ENCODE assay signal across 8 mouse cellular contexts in genomic region chr8:104535378-104535777, GRCm38 (mm10). TPM values are rescaled to one million over a fixed set of nuclear protein-coding genes. Genes with fewer than 3 reads are reported as not detected.
DNase-seq lines count a peak whose midpoint lies in the region; ATAC-seq lines count a peak whose summit lies in the region.

No protein-coding gene starts in this region.

- H3K9ac ChIP-seq in forebrain, embryonic 11.5 days (ENCODE audit: low read length) = no peak overlapping the region
- no peak overlapping the region for H3K9ac ChIP-seq in forebrain, embryonic 14.5 days (ENCODE audit: low read length)
- H3K9ac ChIP-seq in liver, embryonic 12.5 days = peak overlapping the region; percentile 65

- H3K27ac ChIP-seq in forebrain, embryonic 10.5 days = no peak overlapping the region
- no peak overlapping the region for H3K27ac ChIP-seq in forebrain, embryonic 11.5 days (ENCODE audit: low read depth, low read length)
- H3K27ac ChIP-seq in forebrain, embryonic 14.5 days (ENCODE audit: low read depth, low read length) = no peak overlapping the region
- H3K27ac ChIP-seq in liver, embryonic 12.5 days = no peak overlapping the region

- H3K4me3 ChIP-seq in forebrain, embryonic 10.5 days = peak overlapping the region; percentile 95
- no peak overlapping the region for H3K4me3 ChIP-seq in forebrain, embryonic 11.5 days (ENCODE audit: low read depth, low read length)
- H3K4me3 ChIP-seq in forebrain, embryonic 14.5 days (ENCODE audit: low read depth, low read length) = no peak overlapping the region
- H3K4me3 ChIP-seq in liver, embryonic 12.5 days = peak overlapping the region; percentile 93

- WGBS in forebrain, embryonic 10.5 days = 45% methylated on average over 7 of the region's 7 CpGs
- 38% methylated on average over 7 of the region's 7 CpGs for WGBS in forebrain, embryonic 11.5 days
- WGBS in forebrain, embryonic 14.5 days = 38% methylated on average over 7 of the region's 7 CpGs
- WGBS in liver, embryonic 12.5 days (ENCODE audit: insufficient replicate concordance) = 17% methylated on average over 7 of the region's 7 CpGs

- no peak overlapping the region; the same call in 1 of the 2 replicates for H3K4me2 ChIP-seq in forebrain, embryonic 11.5 days (ENCODE audit: low read depth, low read length, severe bottlenecking)
- H3K4me2 ChIP-seq in forebrain, embryonic 14.5 days (ENCODE audit: low read length) = peak overlapping the region; percentile 63
- H3K4me2 ChIP-seq in liver, embryonic 12.5 days = peak overlapping the region; percentile 78

- no peaks in the 10 kb centered on the region for H3K9me3 ChIP-seq in forebrain, embryonic 10.5 days
- H3K9me3 ChIP-seq in forebrain, embryonic 11.5 days (ENCODE audit: control insufficient read depth, low read length) = no peaks in the 10 kb centered on the region
- no peaks in the 10 kb centered on the region for H3K9me3 ChIP-seq in forebrain, embryonic 14.5 days (replicated peaks; ENCODE audit: control insufficient read depth, low read length)
- no peaks in the 10 kb centered on the region for H3K9me3 ChIP-seq in liver, embryonic 12.5 days (replicated peaks)

- no peak for DNase-seq in forebrain, embryonic 10.5 days (ENCODE audit: extremely low spot score, low spot score)
- no peak for DNase-seq in forebrain, embryonic 11.5 days (ENCODE audit: low spot score)
- DNase-seq in CD4-positive helper T cell, adult 2 months (ENCODE audit: low read depth, low spot score) = peak; percentile 40
- DNase-seq in forebrain, embryonic 14.5 days (ENCODE audit: low spot score) = no peak
- no peak for DNase-seq in frontal cortex, postnatal 25 days (ENCODE audit: low spot score in 2 of 2)
- DNase-seq in left cerebral cortex, postnatal 25 days (ENCODE audit: low spot score in 2 of 2) = no peak
- no peak for DNase-seq in layer of hippocampus, adult 9-11 months

- intact Hi-C loops in left cerebral cortex, postnatal 25 days (cut with DNase I) = loop anchor here (5.0 kb wide), 1 partner anchor 283 kb away; the partner anchor contains the start of gene Cklf

- H3K36me3 ChIP-seq in forebrain, embryonic 10.5 days (replicated peaks) = peaks cover 12% of the 10 kb centered on the region
- H3K36me3 ChIP-seq in forebrain, embryonic 11.5 days (ENCODE audit: control insufficient read depth, insufficient read depth, low read length) = no peaks in the 10 kb centered on the region
- no peaks in the 10 kb centered on the region for H3K36me3 ChIP-seq in forebrain, embryonic 14.5 days (ENCODE audit: control insufficient read depth, insufficient read depth, low read length)
- peaks cover 3% of the 10 kb centered on the region; the same call in 1 of the 2 replicates for H3K36me3 ChIP-seq in liver, embryonic 12.5 days

- peaks cover 45% of the 10 kb centered on the region for H3K27me3 ChIP-seq in forebrain, embryonic 10.5 days (ENCODE audit: poor library complexity, severe bottlenecking)
- H3K27me3 ChIP-seq in forebrain, embryonic 11.5 days (ENCODE audit: control insufficient read depth, insufficient read depth, low read length) = peaks cover 16% of the 10 kb centered on the region
- peaks cover 7% of the 10 kb centered on the region for H3K27me3 ChIP-seq in forebrain, embryonic 14.5 days (replicated peaks; ENCODE audit: control insufficient read depth, insufficient read depth, low read length)
- H3K27me3 ChIP-seq in liver, embryonic 12.5 days (replicated peaks) = peaks cover 29% of the 10 kb centered on the region

- ATAC-seq in forebrain, embryonic 11.5 days (replicated peaks; ENCODE audit: low FRiP score) = no peak
- ATAC-seq in forebrain, embryonic 14.5 days = no peak
- ATAC-seq in liver, embryonic 12.5 days = no peak

- H3K4me1 ChIP-seq in forebrain, embryonic 10.5 days = peaks cover 28% of the 10 kb centered on the region
- 0 out of 2 replicates have a peak, but pooled peaks cover 6% of the 10 kb centered on the region for H3K4me1 ChIP-seq in forebrain, embryonic 11.5 days (replicated peaks; ENCODE audit: control insufficient read depth, insufficient read depth, low read length)
- peaks cover 13% of the 10 kb centered on the region for H3K4me1 ChIP-seq in forebrain, embryonic 14.5 days (ENCODE audit: control insufficient read depth, insufficient read depth, low read length)
- H3K4me1 ChIP-seq in liver, embryonic 12.5 days = peaks cover 33% of the 10 kb centered on the region

RNA-seq across cellular contexts. Expression of gene Car7, which starts 0.9 kb away (rescaled TPM):
- 1.1 and 1.3 TPM in 2 replicates for polyA plus RNA-seq in forebrain, embryonic 10.5 days (2016; fragmentation: Nextera tagmentation; extraction: Ambion mirVana)
- polyA plus RNA-seq in forebrain, embryonic 11.5 days (2014; fragmentation: Nextera tagmentation; extraction: Ambion mirVana) = 0.63 and 0.79 TPM in 2 replicates
- 1.1 and 1.2 TPM in 2 replicates for polyA plus RNA-seq in forebrain, embryonic 14.5 days (2014; fragmentation: Nextera tagmentation; extraction: Ambion mirVana)
- polyA plus RNA-seq in liver, embryonic 12.5 days (2016; fragmentation: Nextera tagmentation; extraction: Ambion mirVana) = 2.2 and 2.3 TPM in 2 replicates
- 10 to 100 TPM; 28.9 to 30.7 TPM for total RNA-seq in left cerebral cortex, postnatal 25 days (2021)

RNA-seq across cellular contexts. Expression of gene Nae1, which starts 0.9 kb away (rescaled TPM):
- polyA plus RNA-seq in forebrain, embryonic 10.5 days (2016; fragmentation: Nextera tagmentation; extraction: Ambion mirVana) = 133 and 146 TPM in 2 replicates
- polyA plus RNA-seq in forebrain, embryonic 11.5 days (2014; fragmentation: Nextera tagmentation; extraction: Ambion mirVana) = 132 and 147 TPM in 2 replicates
- 130 and 135 TPM in 2 replicates for polyA plus RNA-seq in forebrain, embryonic 14.5 days (2014; fragmentation: Nextera tagmentation; extraction: Ambion mirVana)
- 47.5 and 48.8 TPM in 2 replicates for polyA plus RNA-seq in liver, embryonic 12.5 days (2016; fragmentation: Nextera tagmentation; extraction: Ambion mirVana)
- 10 to 100 TPM; 44.5 to 50.5 TPM for total RNA-seq in left cerebral cortex, postnatal 25 days (2021)

RNA-seq across cellular contexts. Expression of gene Terb1, which starts 25.7 kb away (rescaled TPM):
- 0.10 TPM in 2 replicates for polyA plus RNA-seq in forebrain, embryonic 10.5 days (2016; fragmentation: Nextera tagmentation; extraction: Ambion mirVana)
- polyA plus RNA-seq in forebrain, embryonic 11.5 days (2014; fragmentation: Nextera tagmentation; extraction: Ambion mirVana) = 0.15 and 0.17 TPM in 2 replicates
- polyA plus RNA-seq in forebrain, embryonic 14.5 days (2014; fragmentation: Nextera tagmentation; extraction: Ambion mirVana) = 0.12 and 0.15 TPM in 2 replicates
- 0.04 and 0.07 TPM in 2 replicates for polyA plus RNA-seq in liver, embryonic 12.5 days (2016; fragmentation: Nextera tagmentation; extraction: Ambion mirVana)
- 1 to 10 TPM; 1.9 to 2.3 TPM for total RNA-seq in left cerebral cortex, postnatal 25 days (2021)

RNA-seq across cellular contexts. Expression of gene Pdp2, which starts 55.9 kb away (rescaled TPM):
- polyA plus RNA-seq in forebrain, embryonic 10.5 days (2016; fragmentation: Nextera tagmentation; extraction: Ambion mirVana) = 14.2 and 14.6 TPM in 2 replicates
- polyA plus RNA-seq in forebrain, embryonic 11.5 days (2014; fragmentation: Nextera tagmentation; extraction: Ambion mirVana) = 16.5 and 18.7 TPM in 2 replicates
- 11.9 and 14.2 TPM in 2 replicates for polyA plus RNA-seq in forebrain, embryonic 14.5 days (2014; fragmentation: Nextera tagmentation; extraction: Ambion mirVana)
- polyA plus RNA-seq in liver, embryonic 12.5 days (2016; fragmentation: Nextera tagmentation; extraction: Ambion mirVana) = 5.8 and 6.0 TPM in 2 replicates
- total RNA-seq in left cerebral cortex, postnatal 25 days (2021) = 1 to 10 TPM; 7.6 to 8.4 TPM

Comparison
In these comparisons a context has a peak if more than half of its experiments do, and no peak if none do; other contexts are left out.
1. H3K4me3 ChIP-seq: peak in forebrain, embryonic 10.5 days (single experiment) and liver, embryonic 12.5 days (single experiment); none in forebrain, embryonic 11.5 days (single experiment) and forebrain, embryonic 14.5 days (single experiment).